20 mouse cellular contexts compared by ENCODE assay signal in genomic region chr1:118403440-118403839, GRCm38 (mm10).
"Had no signal": no experiment of that assay in that cellular context is flagged by ENCODE, and none has a peak within 500 bp of the region (broad histone marks: within the 10 kb centered on the region; RNA-seq: fewer than 3 reads in every experiment).

No protein-coding gene starts in this region.

- DNase-seq: kidney, adult 18-20 months; kidney, adult 9 months; kidney, postnatal 14 days; kidney, postnatal 4 days; left cerebral cortex, postnatal 4 days; lung, embryonic 14.5 days; lung, postnatal 10 days; lung, postnatal 4 days; midbrain, embryonic 14.5 days; right cerebral cortex, adult 18-20 months; right cerebral cortex, postnatal 14 days; right cerebral cortex, postnatal 4 days; spleen, adult 18-20 months; thymus, postnatal 25 days had no signal

- H3K4me3 ChIP-seq: limb, embryonic 12.5 days; limb, embryonic 15.5 days; midbrain, embryonic 10.5 days; neural tube, embryonic 12.5 days; neural tube, embryonic 15.5 days; stomach, embryonic 15.5 days had no signal

- H3K4me1 ChIP-seq: limb, embryonic 12.5 days; limb, embryonic 15.5 days; midbrain, embryonic 10.5 days; neural tube, embryonic 12.5 days had no signal

- H3K9me3 ChIP-seq: limb, embryonic 12.5 days; limb, embryonic 15.5 days; midbrain, embryonic 10.5 days; neural tube, embryonic 12.5 days; neural tube, embryonic 15.5 days; stomach, embryonic 15.5 days had no signal

- H3K9ac ChIP-seq: limb, embryonic 12.5 days; limb, embryonic 15.5 days; lung, embryonic 14.5 days; neural tube, embryonic 12.5 days; neural tube, embryonic 15.5 days; stomach, embryonic 15.5 days had no signal

- H3K27me3 ChIP-seq: limb, embryonic 12.5 days; limb, embryonic 15.5 days; neural tube, embryonic 12.5 days; neural tube, embryonic 15.5 days; stomach, embryonic 15.5 days had no signal

- H3K4me2 ChIP-seq: limb, embryonic 12.5 days; limb, embryonic 15.5 days; lung, embryonic 14.5 days; neural tube, embryonic 12.5 days; neural tube, embryonic 15.5 days; stomach, embryonic 15.5 days had no signal

- H3K36me3 ChIP-seq: neural tube, embryonic 15.5 days had no signal

- H3K27ac ChIP-seq: limb, embryonic 12.5 days; limb, embryonic 15.5 days; midbrain, embryonic 10.5 days; neural tube, embryonic 12.5 days; neural tube, embryonic 15.5 days; stomach, embryonic 15.5 days had no signal
